Mouse (Mus musculus): ENCODE data around the gene Gm28036.

Gm28036 gene

GRCm38 (mm10) chr2:156084541-156084940, 42.4 kb downstream of the Gm28036 start:
- DNase-seq (ENCODE audit: extremely low spot score) = no peak

DNA sequence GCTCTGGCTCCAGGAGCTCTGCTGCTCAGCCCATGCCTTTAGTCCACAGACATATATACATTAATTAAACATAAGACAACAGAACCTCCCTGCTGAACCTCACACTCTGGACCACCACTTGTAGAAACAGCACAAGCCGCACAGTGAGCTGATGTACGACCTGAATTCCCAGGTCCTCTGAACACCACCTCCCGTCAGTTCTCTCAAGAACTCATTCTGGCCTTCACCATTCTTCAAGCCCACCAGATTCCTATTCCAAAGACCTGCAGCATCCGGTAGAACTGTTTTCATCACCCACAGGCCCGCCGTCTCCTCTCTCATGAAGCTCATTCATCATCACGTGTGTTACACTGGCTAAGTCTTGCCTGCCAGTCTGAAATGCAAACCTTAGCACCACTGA, 46.5 kb downstream of the Gm28036 start:
- DNase-seq (ENCODE audit: extremely low spot score) = no peak

DNA sequence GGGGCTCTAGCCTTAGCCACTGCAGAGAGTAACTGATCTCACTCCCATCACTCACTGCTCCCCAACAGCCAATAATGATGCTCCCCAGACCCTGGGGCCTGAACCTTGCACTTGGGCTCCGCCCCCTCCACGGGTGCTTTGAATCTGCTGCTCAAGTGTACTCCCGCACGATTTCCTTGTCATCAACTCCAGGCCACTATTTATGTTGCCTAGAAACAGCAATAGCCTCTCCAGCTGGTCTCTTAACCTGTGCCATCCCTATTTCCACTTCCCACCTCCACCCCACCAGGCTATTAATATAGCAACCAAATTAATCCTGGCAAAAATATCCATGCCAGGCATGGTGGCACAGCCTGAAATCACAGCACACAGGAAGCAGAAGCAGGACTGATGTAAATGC, 47.2 kb downstream of the Gm28036 start:
- no peak for DNase-seq (ENCODE audit: extremely low spot score)

DNA sequence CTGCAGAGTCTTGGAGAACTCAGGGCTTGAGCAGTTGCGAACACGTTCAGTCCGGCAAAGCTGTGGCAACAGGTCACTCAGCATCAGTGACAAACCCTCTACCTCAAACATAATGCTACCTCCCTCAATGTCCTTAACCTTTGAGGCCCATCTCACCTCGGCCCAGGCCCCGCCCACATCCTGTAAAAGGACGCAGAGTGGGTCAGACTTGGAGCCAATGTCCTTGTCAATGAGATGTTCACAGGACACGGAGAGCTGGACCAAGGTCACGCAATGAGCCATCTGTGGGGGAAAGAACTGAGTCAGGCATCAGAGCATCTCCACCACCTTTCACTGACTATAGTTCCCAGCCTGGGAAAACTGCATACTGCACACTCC, 47.7 kb downstream of the Gm28036 start:
- DNase-seq (ENCODE audit: extremely low spot score) = no peak

DNA sequence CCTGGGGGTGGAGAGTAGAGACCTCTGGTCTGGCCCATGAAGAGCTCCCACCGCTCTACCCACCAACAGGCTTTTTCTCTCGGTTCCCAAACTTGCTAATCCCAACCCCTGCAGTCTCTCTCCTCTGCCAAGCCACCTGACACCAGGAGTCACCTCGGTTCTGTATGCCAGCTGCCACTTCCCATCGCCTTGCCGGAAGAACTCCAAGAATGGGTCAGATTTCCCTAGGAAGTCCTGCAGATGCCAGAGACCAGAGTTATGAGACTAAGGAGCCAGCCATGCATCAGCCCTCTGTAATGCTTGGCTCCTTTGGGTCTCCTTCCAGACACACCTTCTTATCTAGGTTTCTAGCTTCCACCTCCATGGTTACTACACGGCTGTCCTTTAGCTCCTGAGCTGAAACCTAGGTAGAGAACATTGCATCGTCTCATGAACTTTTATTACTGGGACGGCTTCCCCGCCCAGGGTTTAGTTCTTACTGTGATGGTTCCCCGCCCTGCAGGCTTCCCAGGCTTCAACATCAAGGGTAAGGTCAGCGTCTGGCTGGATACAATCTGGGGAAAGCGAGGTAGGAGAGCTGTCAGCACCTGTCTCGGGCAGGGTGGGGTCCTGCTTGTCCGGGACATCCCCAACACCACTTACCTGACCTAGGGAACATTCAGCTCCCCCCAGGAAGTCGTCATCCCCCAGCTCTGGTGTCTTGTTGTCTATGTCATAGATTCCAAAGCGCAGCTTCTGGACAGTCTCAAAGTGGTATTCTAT, 48.3 kb downstream of the Gm28036 start:
- no peak for DNase-seq (ENCODE audit: extremely low spot score)

- DNase-seq (ENCODE audit: extremely low spot score) = no peak
Observed at GRCm38 (mm10) chr2:156077461-156077860, 49.4 kb downstream of the Gm28036 start.

GRCm38 (mm10) chr2:156073725-156074124, 53.2 kb downstream of the Gm28036 start:
- no peak for DNase-seq (ENCODE audit: extremely low spot score)

DNA sequence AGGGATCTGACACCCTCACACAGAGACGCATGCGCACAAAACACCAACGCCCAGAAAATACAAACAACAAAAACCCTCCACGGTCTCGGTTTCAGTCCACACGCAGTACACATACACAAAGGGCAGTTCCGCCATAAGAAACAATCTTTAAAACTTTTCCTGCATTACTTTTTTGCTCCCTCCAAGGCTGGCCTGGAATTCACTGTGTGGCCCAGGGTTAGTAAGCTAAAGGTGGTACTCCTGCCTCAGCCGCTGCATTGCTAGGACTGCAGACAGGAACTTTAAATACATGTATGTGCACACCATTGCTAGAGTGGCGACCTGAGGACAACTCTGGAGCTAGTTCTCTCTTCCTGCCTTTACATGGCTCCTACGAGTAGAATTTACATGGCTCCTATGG, 55.7 kb downstream of the Gm28036 start:
- no peak for DNase-seq (ENCODE audit: extremely low spot score)

DNA sequence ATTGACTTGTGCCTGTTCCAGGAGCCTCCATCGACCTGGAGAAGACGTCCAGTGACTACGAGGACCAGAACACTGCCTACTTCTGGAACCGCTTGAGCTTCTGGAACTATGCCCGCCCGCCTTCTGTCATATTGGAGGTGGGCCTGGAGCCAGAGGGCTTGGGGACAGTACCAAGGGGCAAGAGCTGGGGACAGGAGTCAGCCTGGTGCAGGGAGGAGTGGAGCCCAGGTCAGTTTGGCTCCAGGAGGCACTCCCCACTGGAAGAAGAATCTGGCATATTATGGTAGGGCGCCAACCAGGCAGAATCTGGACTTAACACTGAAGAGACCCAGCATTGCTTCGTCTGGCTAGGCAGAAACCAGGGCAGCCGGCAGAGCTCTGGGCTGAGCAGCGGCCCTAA, 59.0 kb downstream of the Gm28036 start:
- DNase-seq (ENCODE audit: extremely low spot score) = no peak

DNA sequence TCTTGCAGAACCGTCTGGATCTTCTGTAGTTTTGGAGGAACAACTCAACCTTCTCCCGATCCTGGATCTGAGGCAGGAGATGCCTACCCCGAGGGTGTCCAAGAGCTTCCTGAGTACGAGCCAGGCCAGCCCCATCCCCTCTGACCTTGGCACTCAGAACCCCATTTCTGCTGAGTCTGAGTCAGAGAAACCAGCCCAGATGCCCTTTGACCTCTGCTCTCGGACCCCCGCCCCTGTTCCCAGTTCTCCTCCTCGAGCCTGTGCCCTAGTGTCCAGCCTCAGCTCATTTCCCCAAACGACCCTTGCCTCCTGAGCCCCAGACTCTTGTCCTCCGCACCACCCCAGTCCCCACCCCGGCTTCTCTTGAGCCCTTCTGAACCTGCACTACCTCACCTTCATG, 60.8 kb downstream of the Gm28036 start:
- peak; percentile 20 for DNase-seq (ENCODE audit: extremely low spot score)

DNA sequence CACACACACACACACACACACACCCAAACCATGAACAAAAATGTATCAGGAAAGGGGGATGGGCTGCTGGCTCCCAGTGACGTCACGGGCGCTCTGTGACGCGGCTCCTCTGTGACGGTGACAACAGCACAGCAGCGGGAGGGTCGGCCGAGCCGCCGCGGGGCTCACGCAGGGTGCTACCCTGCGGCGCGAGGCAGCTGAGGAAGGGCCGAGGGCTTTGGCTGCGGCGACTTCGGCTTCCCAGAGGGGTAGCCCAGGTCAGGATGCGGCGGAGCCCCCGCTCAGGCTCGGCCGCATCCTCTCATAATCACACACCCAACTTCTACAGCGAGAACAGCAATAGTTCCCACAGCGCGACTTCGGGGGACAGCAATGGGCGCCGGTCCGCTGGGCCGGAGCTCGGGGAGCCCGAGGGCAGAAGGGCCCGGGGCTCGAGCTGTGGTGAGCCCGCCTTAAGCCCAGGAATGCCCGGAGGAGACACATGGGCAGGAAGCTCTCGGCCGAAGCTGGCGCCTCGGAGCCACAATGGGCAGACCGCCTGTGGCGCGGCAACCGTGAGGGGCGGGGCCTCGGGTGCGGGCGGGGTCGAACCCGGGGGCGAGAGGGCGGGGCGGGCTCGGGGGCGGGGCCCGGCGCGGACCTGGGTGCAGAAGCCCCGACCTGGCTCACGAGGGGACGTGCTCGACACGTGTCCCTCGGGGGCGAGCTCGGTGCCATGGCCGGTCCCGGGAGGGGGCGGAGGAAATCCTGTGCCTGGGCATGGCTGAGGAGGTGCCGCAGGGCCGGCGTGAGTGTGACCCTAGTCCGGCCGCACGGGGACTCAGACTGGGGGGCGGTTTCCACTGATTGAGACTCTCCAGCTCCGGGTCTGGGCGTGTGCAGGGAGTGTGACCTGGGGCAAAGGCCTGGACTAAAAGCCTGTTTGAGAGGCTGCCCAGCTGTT, 61.5 kb downstream of the Gm28036 start, which contains the start of gene Spag4:
TSS of gene Spag4 (plus strand) at position 77 of the 943 bp plus-strand sequence.
- DNase-seq (ENCODE audit: extremely low spot score) = peak; percentile 92

GRCm38 (mm10) chr2:156052816-156053215, 74.1 kb downstream of the Gm28036 start, which contains the start of gene Fer1l4:
Gene Fer1l4, minus strand, starts transcription at chr2:156052947.
- DNase-seq (ENCODE audit: extremely low spot score) = no peak

DNA sequence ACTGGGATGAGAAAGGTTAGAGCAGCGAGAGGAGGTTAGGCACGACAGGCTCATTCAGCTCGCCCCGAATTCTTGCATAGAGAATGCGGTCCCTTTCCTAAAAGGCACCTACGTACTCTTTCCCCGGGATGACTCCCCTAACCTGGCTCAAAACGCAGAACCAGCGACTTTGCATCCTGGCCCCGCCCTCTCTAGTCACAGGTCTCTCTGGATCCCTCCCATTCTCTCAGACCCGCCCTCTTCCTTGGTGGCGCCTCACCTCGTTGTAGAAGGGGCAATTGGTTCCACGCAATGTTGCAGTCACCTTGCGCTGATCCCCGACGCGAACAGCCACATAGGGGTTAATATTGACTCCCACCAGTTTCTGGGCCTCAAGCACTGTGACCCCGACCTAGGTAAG, 79.0 kb downstream of the Gm28036 start:
- peak; percentile 11 for DNase-seq (ENCODE audit: extremely low spot score)

DNA sequence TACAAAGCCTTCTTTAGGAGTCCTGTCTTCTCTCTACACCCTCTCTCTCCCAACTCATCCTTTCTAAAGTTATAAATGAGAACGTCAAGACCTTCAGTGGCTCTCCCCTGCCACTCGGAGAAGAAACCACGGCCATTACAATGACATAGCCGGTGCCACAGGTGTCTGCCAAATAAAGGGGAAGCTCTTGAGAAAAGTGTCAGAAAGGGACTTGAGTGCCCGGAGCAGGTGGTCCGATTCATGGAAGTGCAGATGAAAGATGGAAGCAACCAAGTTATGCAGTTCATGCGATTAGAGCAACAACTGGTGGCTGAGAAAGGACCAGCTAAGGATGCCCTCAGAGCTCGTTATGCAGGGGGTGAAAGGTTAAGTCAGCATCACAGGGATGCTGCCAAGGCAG, 84.0 kb downstream of the Gm28036 start:
- DNase-seq (ENCODE audit: extremely low spot score) = no peak

- no peak for DNase-seq (ENCODE audit: extremely low spot score)
Observed at GRCm38 (mm10) chr2:156039390-156039789, 87.5 kb downstream of the Gm28036 start.

GRCm38 (mm10) chr2:156025482-156025881, 101.4 kb downstream of the Gm28036 start:
- DNase-seq (ENCODE audit: extremely low spot score) = no peak
